Mouse (Mus musculus) stomach, postnatal 0 days (tissue): Measurements from ENCODE around the gene Ube2n.

Source experiments
- CTCF ChIP-seq: IDR thresholded peaks from 2 replicates; pipeline ENCODE4 v1.5.1; 2016; ENCODE audit warnings: antibody characterized with exemption, low read depth, mild to moderate bottlenecking, moderate library complexity
- EP300 ChIP-seq: optimal IDR thresholded peaks from 2 replicates; pipeline ENCODE3; 2016; ENCODE audit warnings: antibody characterized with exemption

DNA sequence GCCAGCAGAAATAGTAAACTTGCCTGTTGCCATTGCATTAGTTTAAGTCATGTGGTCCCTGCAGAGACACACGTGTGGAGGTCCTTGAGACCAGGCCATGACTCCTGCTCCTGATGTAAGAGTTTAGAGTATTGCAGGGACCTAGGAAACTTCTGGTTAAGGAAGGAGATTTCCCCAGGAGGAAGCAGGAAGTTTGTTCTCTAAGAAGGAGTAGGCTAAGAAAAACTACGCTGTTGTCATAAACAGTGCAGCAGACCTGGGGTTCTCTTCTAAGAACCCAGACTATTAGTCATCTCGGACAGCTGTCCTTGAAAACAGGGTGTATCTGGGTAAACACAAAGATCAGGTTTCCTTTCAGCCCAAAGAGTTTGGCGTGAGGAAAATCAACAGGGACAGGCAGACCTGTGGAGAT lies 49.5 kb upstream of the Ube2n start:
- TF ChIP-seq CTCF (no peak), EP300 (no peak)
